Mouse (Mus musculus) kidney, postnatal 0 days (tissue): ENCODE measurements around the gene Anks6. TPM values are rescaled to one million over a fixed set of nuclear protein-coding genes. Genes with fewer than 3 reads are reported as not detected.

Experiments used
- ATAC-seq: fragments of 200-750 bp; cut with Nextera tagmentation; replicated peaks from 2 replicates; pipeline ENCODE4 v1.8.0; 2017; ENCODE audit warnings: low read depth, moderate number of reproducible peaks, moderate TSS enrichment, moderate library complexity; ENCODE audit not compliant: low FRiP score
- DNase-seq: peaks from one replicate; pipeline ENCODE4 v3.0.0-alpha.2; 2016; ENCODE audit warnings: low spot score
- H3K27ac ChIP-seq: fragments of 300-500 bp; sonication (generic); 2 replicates; pipeline ENCODE4 v1.5.1; 2014; ENCODE audit warnings: mild to moderate bottlenecking
- H3K27me3 ChIP-seq: fragments of 300-500 bp; sonication (generic); 2 replicates; pipeline ENCODE4 v1.6.1; 2014; ENCODE audit warnings: low read length, mixed read lengths; ENCODE audit not compliant: insufficient read depth
- H3K36me3 ChIP-seq: fragments of 300-500 bp; sonication (generic); 2 replicates; pipeline ENCODE4 v1.6.1; 2014; ENCODE audit warnings: low read length, mixed read lengths; ENCODE audit not compliant: insufficient read depth
- H3K4me1 ChIP-seq: fragments of 300-500 bp; sonication (generic); replicated peaks from 2 replicates; pipeline ENCODE4 v1.6.1; 2014; ENCODE audit warnings: antibody characterized with exemption, low read length, mixed read lengths; ENCODE audit not compliant: insufficient read depth
- H3K4me2 ChIP-seq: fragments of 300-500 bp; sonication (generic); 2 replicates; pipeline ENCODE4 v1.6.1; 2014; ENCODE audit warnings: mild to moderate bottlenecking, low read length, moderate library complexity, mixed read lengths
- H3K4me3 ChIP-seq: fragments of 300-500 bp; sonication (generic); replicated peaks from 2 replicates; pipeline ENCODE4 v1.5.1; 2014; ENCODE audit warnings: low read depth, low read length
- H3K9ac ChIP-seq: fragments of 300-500 bp; sonication (generic); 2 replicates; pipeline ENCODE4 v1.6.1; 2014; ENCODE audit warnings: low read depth, low read length
- H3K9me3 ChIP-seq: fragments of 300-500 bp; sonication (generic); replicated peaks from 2 replicates; pipeline ENCODE4 v1.6.1; 2016; ENCODE audit warnings: low read length, inconsistent platforms, mixed read lengths
- CTCF ChIP-seq: IDR thresholded peaks from 2 replicates; pipeline ENCODE4 v1.5.1; 2016; ENCODE audit warnings: antibody characterized with exemption, low read depth, mild to moderate bottlenecking, moderate library complexity
- WGBS: fragments of 180-500 bp; shearing (Covaris S2); extraction: QIAGEN DNeasy Blood & Tissue Kit; methylation state at CpG from one replicate; pipeline ENCODE4 v1.1.7; 2014; 5-methylcytosine and 5-hydroxymethylcytosine counted together
- polyA plus RNA-seq: library from polyadenylated mRNA; unstranded; fragments of >200 nt; fragmentation: Nextera tagmentation; extraction: Ambion mirVana; gene quantifications from 2 replicates; pipeline ENCODE4 v1.2.1, GENCODE M21; 2015

The Anks6 gene
- polyA plus RNA-seq, 1 experiment from 2014 or later: 6.4 TPM

DNA sequence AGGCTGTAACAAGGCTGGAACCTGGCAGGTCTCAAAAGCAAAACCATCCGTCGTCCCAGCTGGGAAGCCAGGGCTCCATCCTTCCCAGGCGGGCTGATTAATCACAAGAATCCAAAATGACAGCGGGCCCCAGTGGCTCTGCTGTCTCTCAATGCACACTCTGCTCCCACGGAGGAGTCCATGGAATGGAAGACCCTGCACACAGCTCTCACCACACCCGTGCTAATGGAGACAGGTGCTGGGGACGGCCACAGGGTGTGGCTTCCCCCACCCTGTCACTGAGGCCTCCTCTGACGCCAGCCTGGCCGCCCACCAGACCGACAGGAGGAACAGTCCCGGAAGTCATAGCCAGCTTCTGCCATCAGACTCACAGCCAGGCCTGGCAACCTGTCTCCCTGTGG is 80.6 kb downstream of the Anks6 start:
- Histone ChIP-seq H3K4me1 (no peaks in the 10 kb centered on the region), H3K9me3 (no peaks in the 10 kb centered on the region), H3K9ac (no peak overlapping the region), H3K4me3 (no peak overlapping the region), H3K36me3 (no peaks in the 10 kb centered on the region), H3K4me2 (no peak overlapping the region), H3K27ac (no peak overlapping the region), H3K27me3 (no peaks in the 10 kb centered on the region)
- DNase-seq (no peak), ATAC-seq (no peak)
- no peak for TF ChIP-seq CTCF
- 74% methylated on average over 11 of the region's 11 CpGs for WGBS

DNA sequence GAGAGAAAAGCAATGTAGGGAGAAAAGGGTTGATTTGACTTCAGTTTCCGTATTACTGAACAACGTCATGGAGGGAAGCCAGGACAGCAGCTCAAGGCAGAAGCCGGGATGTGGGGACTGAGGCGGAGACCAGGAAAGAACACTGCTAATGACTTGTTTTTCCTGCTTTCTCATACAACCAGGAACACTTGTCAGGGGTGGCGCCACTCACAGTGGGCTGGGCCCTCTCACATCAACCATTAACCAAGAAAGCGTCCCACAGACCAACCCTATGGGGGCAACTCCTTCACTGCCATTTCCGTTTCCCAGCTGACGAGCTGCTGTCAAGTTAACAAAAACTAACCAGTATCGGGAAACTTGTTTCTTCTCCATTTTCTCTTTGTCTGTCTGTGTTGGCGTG is 83.9 kb downstream of the Anks6 start:
- H3K4me1 ChIP-seq: no peaks in the 10 kb centered on the region
- TF ChIP-seq CTCF: no peak
- no peak for ATAC-seq
- DNase-seq: no peak
- H3K27me3 ChIP-seq: no peaks in the 10 kb centered on the region
- no peaks in the 10 kb centered on the region for H3K9me3 ChIP-seq
- H3K4me2 ChIP-seq: no peak overlapping the region
- H3K4me3 ChIP-seq: no peak overlapping the region
- H3K9ac ChIP-seq: no peak overlapping the region
- no peaks in the 10 kb centered on the region for H3K36me3 ChIP-seq
- 60% methylated on average over 10 of the region's 10 CpGs for WGBS
- no peak overlapping the region for H3K27ac ChIP-seq

DNA sequence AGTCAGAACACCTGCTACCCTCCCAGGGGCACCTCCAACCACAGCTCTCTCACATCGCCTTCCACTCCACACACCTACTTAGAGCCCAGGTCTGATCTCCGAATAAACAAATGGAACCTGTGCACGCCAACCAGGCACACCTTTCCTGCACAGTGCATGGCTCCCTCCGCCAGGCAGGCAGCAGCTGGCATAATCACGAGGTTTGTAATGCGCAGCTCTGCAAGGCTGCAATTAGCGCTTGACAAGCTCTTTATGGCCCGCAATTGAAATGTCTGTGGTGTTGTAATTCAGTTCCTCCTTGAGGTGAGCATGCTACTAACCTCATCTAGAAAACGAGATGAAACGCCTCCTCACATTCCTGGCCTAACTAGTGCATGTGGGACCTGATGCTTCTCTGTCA is 89.2 kb downstream of the Anks6 start:
- TF ChIP-seq CTCF: no peak
- Histone ChIP-seq H3K4me3 (no peak overlapping the region), H3K27ac (no peak overlapping the region), H3K9ac (no peak overlapping the region), H3K4me2 (no peak overlapping the region), H3K36me3 (no peaks in the 10 kb centered on the region), H3K9me3 (no peaks in the 10 kb centered on the region), H3K27me3 (no peaks in the 10 kb centered on the region), H3K4me1 (no peaks in the 10 kb centered on the region)
- no peak for ATAC-seq
- no peak for DNase-seq
- WGBS: 36% methylated on average over 10 of the region's 10 CpGs

DNA sequence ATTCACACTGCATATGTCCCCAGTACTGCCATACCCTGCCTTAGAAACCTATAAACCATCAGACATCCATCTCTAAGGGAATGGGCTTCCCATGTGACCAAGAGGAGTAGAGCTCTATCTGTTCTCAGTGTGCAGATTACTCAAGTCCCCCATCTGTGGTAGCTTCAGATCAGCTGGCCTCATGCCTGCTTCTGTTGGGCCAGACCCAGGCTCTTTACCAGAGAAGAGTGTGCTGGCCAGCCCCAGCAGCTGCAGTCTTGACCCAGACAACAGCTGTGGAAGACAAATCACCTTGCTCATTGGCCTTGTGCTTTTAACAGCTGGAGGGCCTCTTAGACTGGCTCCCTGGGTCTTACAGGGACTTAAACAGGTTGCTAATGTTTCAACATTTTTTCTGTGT is 90.7 kb downstream of the Anks6 start:
- Histone ChIP-seq H3K4me3 (no peak overlapping the region), H3K36me3 (no peaks in the 10 kb centered on the region), H3K4me2 (no peak overlapping the region), H3K9me3 (no peaks in the 10 kb centered on the region), H3K27me3 (no peaks in the 10 kb centered on the region), H3K9ac (no peak overlapping the region), H3K4me1 (no peaks in the 10 kb centered on the region), H3K27ac (no peak overlapping the region)
- TF ChIP-seq CTCF: no peak
- DNase-seq: no peak
- ATAC-seq: no peak

Other genes with a start within 250 kb of the Anks6 start
- 0.15 and 0.22 TPM in 2 replicates for gene Gabbr2, start 65.6 kb downstream of the Anks6 start, polyA plus RNA-seq
- 10.2 and 11.2 TPM in 2 replicates for gene Galnt12, start 34.5 kb upstream of the Anks6 start, polyA plus RNA-seq
- 46.5 and 51.7 TPM in 2 replicates for gene Col15a1, start 150.7 kb upstream of the Anks6 start, polyA plus RNA-seq